Mouse (Mus musculus): Measurements from ENCODE around the gene Ttc32. TPM values are rescaled to one million over a fixed set of nuclear protein-coding genes. Genes with fewer than 3 reads are reported as not detected.
A peak's percentile ranks its signal among the peaks of the same experiment; 100 is the strongest.

The Ttc32 gene
- polyA plus RNA-seq, 1 experiment from 2014 or later, result 16.7 TPM

DNA sequence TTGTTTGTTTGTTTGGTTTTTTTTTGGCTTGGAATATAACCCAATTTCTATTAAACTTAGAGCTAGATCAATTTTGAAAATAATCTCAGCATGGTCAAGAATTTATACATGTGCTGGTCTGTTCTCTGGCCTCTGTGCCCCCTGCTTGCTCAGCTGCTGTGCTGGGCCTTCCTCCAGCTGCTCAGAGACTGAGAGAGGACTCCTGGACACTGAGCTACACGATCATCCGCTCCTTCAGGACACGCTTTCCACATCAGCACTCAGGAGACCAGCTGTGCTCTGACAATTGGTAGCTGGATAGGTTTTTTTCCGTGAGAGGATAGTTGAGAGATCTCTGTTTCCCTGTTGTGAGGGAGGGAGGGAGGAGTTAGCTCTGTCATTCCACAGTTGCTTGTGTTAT lies 19.5 kb upstream of the Ttc32 start:
- no peaks in the 10 kb centered on the region for H3K4me1 ChIP-seq (ENCODE audit: insufficient read depth, low read depth, low read length)
- no peaks in the 10 kb centered on the region for H3K27me3 ChIP-seq (replicated peaks; ENCODE audit: insufficient read depth, low read length)
- no peaks in the 10 kb centered on the region for H3K9me3 ChIP-seq (ENCODE audit: low read length)
- H3K4me3 ChIP-seq (ENCODE audit: low read depth, low read length), result no peak overlapping the region
- H3K4me2 ChIP-seq (replicated peaks; ENCODE audit: low read depth, low read length), result no peak overlapping the region
- no peak overlapping the region; the same call in 1 of the 2 replicates for H3K27ac ChIP-seq (ENCODE audit: low read length)
- no peaks in the 10 kb centered on the region for H3K36me3 ChIP-seq (ENCODE audit: insufficient read depth, low read length)
- 56% methylated on average over 4 of the region's 4 CpGs for WGBS
- ATAC-seq, result no peak
- no peak for TF ChIP-seq CTCF (IDR thresholded peaks at IDR 0.05)
- no peak for TF ChIP-seq EP300 (IDR thresholded peaks at IDR 0.05)
- H3K9ac ChIP-seq (replicated peaks; ENCODE audit: low read depth), result no peak overlapping the region
- DNase-seq (ENCODE audit: low spot score), result no peak

DNA sequence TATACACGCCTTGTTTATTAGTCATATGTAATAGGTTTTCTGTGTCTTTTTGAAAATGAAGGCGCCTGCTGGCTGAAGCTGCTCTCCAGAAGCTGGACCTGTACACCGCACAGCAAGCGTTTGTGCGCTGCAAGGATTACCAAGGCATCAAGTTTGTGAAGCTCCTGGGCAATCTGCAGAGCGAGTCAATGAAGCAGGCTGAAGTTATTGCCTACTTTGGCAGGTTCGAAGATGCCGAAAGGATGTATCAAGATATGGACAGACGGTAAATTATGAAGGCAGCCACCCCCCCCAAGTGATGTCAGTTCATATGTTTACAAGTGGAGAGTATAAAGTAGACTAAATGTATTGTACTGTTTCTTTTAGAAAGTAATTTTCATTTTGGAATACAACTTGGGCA lies 13.4 kb upstream of the Ttc32 start:
- no peak for ATAC-seq

DNA sequence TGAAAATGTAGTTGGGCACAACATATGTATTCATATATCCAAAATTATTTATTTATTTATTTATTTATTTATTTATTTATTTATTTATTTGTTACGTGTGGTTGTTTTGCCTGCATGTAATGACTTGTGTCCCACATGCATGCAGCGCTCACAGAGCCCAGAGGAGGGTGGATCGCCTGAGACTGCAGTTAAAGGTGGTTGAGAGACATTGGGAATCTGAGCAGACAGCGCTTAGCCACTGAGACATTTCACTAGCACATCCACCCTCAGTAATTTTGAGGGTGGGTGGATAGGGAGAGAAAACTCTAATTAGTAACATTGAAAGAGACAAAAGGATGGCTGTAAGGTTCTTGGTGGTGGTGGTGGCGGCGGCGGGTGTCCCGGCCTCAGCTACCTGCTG lies 9.4 kb upstream of the Ttc32 start:
- no peaks in the 10 kb centered on the region for H3K9me3 ChIP-seq (ENCODE audit: low read length)
- no peak overlapping the region for H3K9ac ChIP-seq (replicated peaks; ENCODE audit: low read depth)
- H3K4me3 ChIP-seq (ENCODE audit: low read depth, low read length), result no peak overlapping the region
- no peak overlapping the region for H3K27ac ChIP-seq (ENCODE audit: low read length)
- 96% methylated on average over 8 of the region's 8 CpGs for WGBS
- no peaks in the 10 kb centered on the region for H3K27me3 ChIP-seq (replicated peaks; ENCODE audit: insufficient read depth, low read length)
- H3K4me2 ChIP-seq (replicated peaks; ENCODE audit: low read depth, low read length), result no peak overlapping the region
- H3K4me1 ChIP-seq (ENCODE audit: insufficient read depth, low read depth, low read length), result no peaks in the 10 kb centered on the region
- TF ChIP-seq EP300 (IDR thresholded peaks at IDR 0.05) (no peak), CTCF (IDR thresholded peaks at IDR 0.05) (no peak)
- DNase-seq (ENCODE audit: low spot score) (no peak), ATAC-seq (no peak)
- H3K36me3 ChIP-seq (ENCODE audit: insufficient read depth, low read length), result 0 out of 2 replicates have a peak, but pooled peaks cover 6% of the 10 kb centered on the region

More for the DNA sequence above, 13.4 kb upstream of the Ttc32 start:
- Histone ChIP-seq H3K36me3 (ENCODE audit: insufficient read depth, low read length) (0 out of 2 replicates have a peak, but pooled peaks cover 6% of the 10 kb centered on the region), H3K27ac (ENCODE audit: low read length) (no peak overlapping the region), H3K9me3 (ENCODE audit: low read length) (no peaks in the 10 kb centered on the region), H3K4me2 (replicated peaks; ENCODE audit: low read depth, low read length) (no peak overlapping the region), H3K4me1 (ENCODE audit: insufficient read depth, low read depth, low read length) (no peaks in the 10 kb centered on the region), H3K4me3 (ENCODE audit: low read depth, low read length) (no peak overlapping the region), H3K27me3 (replicated peaks; ENCODE audit: insufficient read depth, low read length) (no peaks in the 10 kb centered on the region), H3K9ac (replicated peaks; ENCODE audit: low read depth) (no peak overlapping the region)
- no peak for TF ChIP-seq CTCF (IDR thresholded peaks at IDR 0.05)
- TF ChIP-seq EP300 (IDR thresholded peaks at IDR 0.05), result no peak
- DNase-seq (ENCODE audit: low spot score), result no peak
- WGBS, result 92% methylated on average over 9 of the region's 9 CpGs

DNA sequence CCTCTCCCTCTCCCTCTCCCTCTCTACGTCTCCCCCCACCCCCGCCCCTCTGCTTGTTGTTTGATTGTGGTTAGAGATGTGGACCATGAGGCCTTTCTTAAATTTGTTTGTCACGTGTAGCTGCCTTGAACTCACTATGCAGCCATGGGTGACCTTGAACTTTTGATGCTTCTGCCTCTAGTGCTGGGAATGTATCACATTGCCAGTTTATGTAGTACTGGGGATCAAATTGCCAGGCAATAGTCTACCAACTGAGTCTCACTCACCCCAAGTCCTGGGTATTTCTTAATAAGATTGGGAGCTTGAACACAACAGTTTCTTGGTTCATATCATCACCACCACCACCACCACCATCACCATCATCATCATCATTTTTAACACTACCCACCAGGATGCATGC lies 8.8 kb upstream of the Ttc32 start:
- WGBS, result 77% methylated on average over 3 of the region's 3 CpGs
- Histone ChIP-seq H3K4me3 (ENCODE audit: low read depth, low read length) (no peak overlapping the region), H3K9me3 (ENCODE audit: low read length) (no peaks in the 10 kb centered on the region), H3K36me3 (ENCODE audit: insufficient read depth, low read length) (0 out of 2 replicates have a peak, but pooled peaks cover 5% of the 10 kb centered on the region), H3K27ac (ENCODE audit: low read length) (no peak overlapping the region), H3K4me1 (ENCODE audit: insufficient read depth, low read depth, low read length) (no peaks in the 10 kb centered on the region), H3K4me2 (replicated peaks; ENCODE audit: low read depth, low read length) (no peak overlapping the region), H3K27me3 (replicated peaks; ENCODE audit: insufficient read depth, low read length) (no peaks in the 10 kb centered on the region), H3K9ac (replicated peaks; ENCODE audit: low read depth) (no peak overlapping the region)
- no peak for DNase-seq (ENCODE audit: low spot score)
- no peak for ATAC-seq
- no peak for TF ChIP-seq EP300 (IDR thresholded peaks at IDR 0.05)
- no peak for TF ChIP-seq CTCF (IDR thresholded peaks at IDR 0.05)

DNA sequence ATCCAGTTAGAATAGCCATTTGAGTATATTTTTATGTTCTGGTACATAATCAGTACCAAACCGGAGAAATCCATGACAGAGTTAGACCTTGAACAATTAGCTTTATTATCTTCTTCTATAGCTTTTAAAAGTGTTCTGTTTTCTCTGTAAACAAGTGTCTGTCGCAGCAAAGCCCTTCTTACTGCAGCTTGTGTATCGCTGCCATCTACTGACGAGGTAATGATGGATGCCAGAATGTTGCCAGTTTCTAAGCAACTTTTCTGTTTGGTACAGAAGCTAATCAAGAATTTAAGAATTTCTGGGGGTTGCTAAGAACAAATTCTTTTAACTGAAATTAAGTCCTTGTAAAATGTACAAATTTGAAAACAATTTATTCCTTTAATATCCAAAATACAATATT lies 6.8 kb upstream of the Ttc32 start:
- H3K9me3 ChIP-seq (ENCODE audit: low read length), result no peaks in the 10 kb centered on the region
- no peak overlapping the region for H3K4me3 ChIP-seq (ENCODE audit: low read depth, low read length)
- TF ChIP-seq CTCF (IDR thresholded peaks at IDR 0.05) (peak; percentile 33), EP300 (IDR thresholded peaks at IDR 0.05) (no peak)
- no peak overlapping the region for H3K4me2 ChIP-seq (replicated peaks; ENCODE audit: low read depth, low read length)
- no peak overlapping the region for H3K9ac ChIP-seq (replicated peaks; ENCODE audit: low read depth)
- ATAC-seq (no peak), DNase-seq (ENCODE audit: low spot score) (no peak)
- WGBS, result 54% methylated on average over 4 of the region's 4 CpGs
- H3K27ac ChIP-seq (ENCODE audit: low read length), result no peak overlapping the region
- no peaks in the 10 kb centered on the region for H3K4me1 ChIP-seq (ENCODE audit: insufficient read depth, low read depth, low read length)
- no peaks in the 10 kb centered on the region for H3K27me3 ChIP-seq (replicated peaks; ENCODE audit: insufficient read depth, low read length)
- no peaks in the 10 kb centered on the region for H3K36me3 ChIP-seq (ENCODE audit: insufficient read depth, low read length)

DNA sequence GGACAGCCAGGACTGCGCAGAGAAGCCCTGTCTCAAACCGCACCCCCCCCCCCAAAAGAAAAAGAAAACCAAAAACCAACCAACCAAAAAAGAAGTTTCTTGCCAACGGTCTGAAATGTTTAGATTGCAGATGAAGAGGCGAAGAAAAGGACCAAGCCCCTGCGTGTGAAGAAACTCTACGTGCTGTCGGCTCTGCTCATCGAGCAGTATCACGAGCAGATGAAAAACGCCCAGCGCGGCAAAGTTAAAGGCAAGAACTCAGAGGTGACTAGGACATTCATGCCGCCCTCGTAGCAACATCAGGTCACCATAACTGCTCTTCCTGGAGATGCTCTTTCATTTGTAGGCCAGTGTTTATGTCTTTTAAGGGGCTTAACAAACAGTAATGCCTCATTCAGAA lies 5.7 kb upstream of the Ttc32 start:
- 91% methylated on average over 14 of the region's 14 CpGs for WGBS
- H3K36me3 ChIP-seq (ENCODE audit: insufficient read depth, low read length), result no peaks in the 10 kb centered on the region
- no peak for ATAC-seq
- no peak overlapping the region for H3K27ac ChIP-seq (ENCODE audit: low read length)
- H3K4me3 ChIP-seq (ENCODE audit: low read depth, low read length), result no peak overlapping the region
- H3K9me3 ChIP-seq (ENCODE audit: low read length), result no peaks in the 10 kb centered on the region
- H3K27me3 ChIP-seq (replicated peaks; ENCODE audit: insufficient read depth, low read length), result no peaks in the 10 kb centered on the region
- no peak overlapping the region for H3K4me2 ChIP-seq (replicated peaks; ENCODE audit: low read depth, low read length)
- no peak for DNase-seq (ENCODE audit: low spot score)
- TF ChIP-seq CTCF (IDR thresholded peaks at IDR 0.05) (no peak), EP300 (IDR thresholded peaks at IDR 0.05) (no peak)
- H3K9ac ChIP-seq (replicated peaks; ENCODE audit: low read depth), result no peak overlapping the region
- H3K4me1 ChIP-seq (ENCODE audit: insufficient read depth, low read depth, low read length), result no peaks in the 10 kb centered on the region

DNA sequence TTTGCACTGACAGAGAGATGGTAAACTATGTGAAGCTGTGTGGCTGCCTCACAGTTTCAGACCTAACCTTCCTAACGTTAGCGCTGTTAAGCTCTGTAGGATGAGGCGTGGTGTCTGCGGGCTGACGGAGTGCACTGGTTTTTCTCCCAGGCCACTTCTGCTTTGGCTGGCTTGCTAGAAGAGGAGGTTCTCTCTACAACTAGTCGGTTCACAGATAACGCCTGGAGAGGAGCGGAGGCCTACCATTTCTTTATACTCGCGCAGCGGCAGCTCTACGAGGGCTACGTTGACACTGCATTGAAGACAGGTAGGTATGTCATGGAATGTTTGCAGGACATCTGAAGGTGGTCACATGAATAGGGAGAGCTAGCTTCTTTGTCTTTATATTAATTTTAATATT lies 5.1 kb upstream of the Ttc32 start:
- Histone ChIP-seq H3K27me3 (replicated peaks; ENCODE audit: insufficient read depth, low read length) (no peaks in the 10 kb centered on the region), H3K4me1 (ENCODE audit: insufficient read depth, low read depth, low read length) (no peaks in the 10 kb centered on the region), H3K4me2 (replicated peaks; ENCODE audit: low read depth, low read length) (no peak overlapping the region), H3K36me3 (ENCODE audit: insufficient read depth, low read length) (no peaks in the 10 kb centered on the region), H3K27ac (ENCODE audit: low read length) (no peak overlapping the region), H3K4me3 (ENCODE audit: low read depth, low read length) (no peak overlapping the region), H3K9me3 (ENCODE audit: low read length) (no peaks in the 10 kb centered on the region), H3K9ac (replicated peaks; ENCODE audit: low read depth) (no peak overlapping the region)
- no peak for ATAC-seq
- no peak for DNase-seq (ENCODE audit: low spot score)
- WGBS, result 73% methylated on average over 13 of the region's 13 CpGs
- TF ChIP-seq CTCF (IDR thresholded peaks at IDR 0.05) (no peak), EP300 (IDR thresholded peaks at IDR 0.05) (no peak)

Data from lung, postnatal 0 days (tissue).